Mouse (Mus musculus) 3T3-L1 (cell line): ENCODE measurements at regions not wholly inside any gene's neighbourhood (a gene's known extent, or its start where the extent isn't known, plus 50 kb on each side); places are given as distances from the start of the nearest gene placed in this dataset.

Source experiments
- DNase-seq: peaks from one replicate; pipeline ENCODE4 v3.0.0-alpha.2; 2015; ENCODE audit warnings: low read depth, low spot score

DNA sequence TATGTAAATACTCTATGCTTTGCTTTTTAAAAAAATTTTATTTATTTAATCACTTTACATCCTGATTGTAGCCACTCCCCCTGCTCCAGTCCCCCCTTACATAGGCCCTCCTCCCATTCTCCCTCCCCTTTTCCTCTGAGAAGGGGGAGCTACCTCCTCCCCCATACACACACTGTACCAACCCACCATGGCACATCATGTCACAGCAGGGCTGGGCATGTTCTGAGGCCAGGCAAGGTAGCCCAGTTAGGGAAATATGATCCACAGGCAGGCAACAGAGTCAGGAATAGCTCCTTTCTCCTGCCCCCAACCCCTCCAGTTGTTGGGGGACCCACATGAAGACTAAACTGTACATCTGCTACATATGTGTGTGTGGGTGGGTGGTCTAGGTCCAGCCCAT lies 1130.7 kb upstream of the Gulo start:
- DNase-seq: no peak

DNA sequence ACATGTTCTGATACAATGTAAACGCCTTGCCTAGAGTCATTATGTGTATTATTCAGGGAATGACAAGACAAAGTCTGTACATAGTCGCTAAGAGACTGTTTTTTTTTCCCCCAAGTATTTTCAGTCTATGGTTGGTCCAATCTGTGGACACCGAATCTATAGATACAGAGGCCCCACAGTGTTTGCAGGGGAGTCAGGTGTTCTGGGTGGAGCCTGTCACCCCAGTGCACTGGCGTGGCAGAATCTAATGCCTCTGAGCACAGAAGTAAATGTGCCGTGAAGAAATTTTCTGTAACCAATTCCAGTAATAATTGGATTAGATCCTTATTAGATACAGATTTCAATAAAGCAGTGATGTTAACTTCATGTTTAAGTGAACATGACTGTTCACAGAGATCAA lies 1130.1 kb upstream of the Gulo start:
- no peak for DNase-seq

DNA sequence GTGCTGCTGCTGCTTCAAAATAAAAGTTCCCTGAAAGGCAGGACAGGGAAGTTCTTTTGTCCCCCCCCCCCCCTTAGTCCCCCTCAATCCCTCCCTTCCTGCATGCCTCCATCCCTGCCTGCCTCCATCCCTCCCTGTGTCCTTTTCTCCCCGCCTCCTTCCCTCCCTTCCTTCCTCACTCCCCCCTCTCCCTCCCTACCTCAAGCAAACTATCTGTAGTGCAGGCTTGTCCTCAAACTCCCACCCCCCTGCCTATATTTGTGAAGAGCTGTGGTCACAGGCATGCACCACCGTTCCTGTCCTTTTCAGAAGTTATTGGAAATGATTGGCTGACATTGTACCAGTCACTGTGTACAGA lies 1127.1 kb upstream of the Gulo start:
- no peak for DNase-seq

DNA sequence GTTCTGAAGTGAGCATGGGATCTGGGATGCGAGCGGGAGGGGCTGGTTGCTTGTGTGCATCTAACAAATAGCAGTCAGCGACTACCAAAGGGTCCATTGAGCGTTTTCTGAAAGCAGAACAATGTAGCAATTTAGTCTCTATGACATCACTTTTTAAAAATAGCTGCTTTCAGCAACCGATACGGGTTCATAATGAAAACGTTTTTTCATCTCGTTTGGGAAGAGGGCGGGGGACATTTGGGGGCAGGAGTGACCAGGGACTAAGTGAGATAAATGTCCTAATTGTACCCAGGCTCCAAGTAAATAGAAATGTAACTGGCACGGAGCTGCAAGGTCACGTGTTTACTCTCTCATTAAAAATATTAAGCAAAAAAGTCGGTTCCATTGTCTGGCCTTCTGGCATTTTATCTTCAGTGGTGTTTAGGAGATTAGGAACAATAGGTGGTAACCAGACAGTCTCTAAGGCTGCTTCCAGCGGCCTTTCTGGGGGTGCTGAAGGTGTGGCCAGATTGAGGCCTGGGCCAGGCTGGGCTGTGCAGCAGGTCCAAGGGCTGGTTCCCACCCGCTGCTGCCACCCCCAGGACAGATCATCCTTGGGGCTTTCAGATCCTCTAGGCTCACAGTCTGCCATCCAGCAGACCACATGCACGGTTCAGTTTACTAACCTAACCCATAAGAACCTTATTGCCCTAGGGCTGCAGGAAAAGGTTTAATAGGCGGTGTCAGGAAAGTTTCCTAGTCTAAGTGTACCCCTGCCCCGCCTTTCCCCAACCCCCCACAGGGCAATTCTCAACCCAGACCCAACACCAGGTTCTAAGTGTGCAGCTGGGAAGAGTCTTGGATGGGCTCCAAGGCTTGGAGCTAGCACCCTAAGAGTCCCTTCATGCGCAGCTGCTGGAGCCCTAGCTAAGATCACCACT lies 1126.5 kb upstream of the Gulo start:
- DNase-seq: no peak

DNA sequence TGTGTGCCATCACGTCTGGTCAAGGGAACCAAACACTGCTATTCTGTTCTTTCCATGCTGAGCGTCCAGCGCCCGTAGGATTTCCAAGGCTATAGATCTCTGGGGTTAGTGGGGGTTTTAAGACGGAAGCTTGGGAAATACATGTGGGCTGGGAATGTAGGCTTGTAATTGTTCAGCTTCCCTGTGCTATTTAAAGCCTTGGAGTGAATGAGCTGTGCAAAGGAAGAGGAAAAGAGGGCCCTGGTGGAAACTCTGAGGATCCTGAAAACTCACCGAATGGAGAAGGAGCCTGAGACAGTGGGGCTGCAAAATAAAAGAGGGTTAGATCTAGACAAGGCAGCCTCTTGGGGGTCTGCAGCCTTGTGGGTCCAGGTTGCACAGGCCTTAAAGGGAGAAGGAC lies 1124.2 kb upstream of the Gulo start:
- DNase-seq: no peak

DNA sequence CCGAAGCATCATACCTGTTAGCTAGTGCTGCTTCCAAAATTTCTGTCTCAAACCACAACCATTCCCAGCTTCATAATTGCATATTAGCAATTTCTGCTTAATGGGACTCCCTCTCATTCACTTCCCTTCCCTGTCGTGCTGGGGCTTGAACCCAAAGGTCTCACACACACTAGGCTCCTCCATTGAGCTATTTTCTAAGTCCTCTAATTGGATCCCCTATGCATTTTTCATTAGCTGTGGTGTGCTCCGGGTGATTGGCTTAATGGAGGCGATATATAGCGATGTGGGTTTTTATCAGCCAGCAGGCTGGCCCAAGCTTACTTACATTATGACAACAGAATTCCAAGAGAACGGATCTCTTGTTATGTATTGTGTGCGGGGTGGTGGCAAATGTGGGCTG lies 1118.1 kb upstream of the Gulo start:
- DNase-seq: no peak

DNA sequence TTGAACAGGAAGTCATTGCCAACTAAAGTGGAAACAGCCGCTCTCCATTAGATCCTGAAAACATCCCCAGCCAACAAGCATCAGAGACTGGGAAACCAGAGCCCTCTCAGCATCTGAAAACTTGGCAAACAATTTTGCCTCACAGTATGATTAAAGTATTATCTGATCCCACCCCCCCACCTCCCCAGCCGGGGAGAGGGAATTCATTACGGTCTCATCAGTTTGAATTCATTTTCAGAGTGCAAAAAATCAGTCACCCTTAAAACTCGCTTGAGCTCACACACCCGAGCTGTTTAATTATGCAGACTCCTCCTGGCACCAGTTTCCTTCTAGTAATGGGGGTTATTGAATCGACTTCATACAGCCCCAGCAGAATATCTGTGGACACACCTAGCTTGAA lies 1117.2 kb upstream of the Gulo start:
- no peak for DNase-seq

DNA sequence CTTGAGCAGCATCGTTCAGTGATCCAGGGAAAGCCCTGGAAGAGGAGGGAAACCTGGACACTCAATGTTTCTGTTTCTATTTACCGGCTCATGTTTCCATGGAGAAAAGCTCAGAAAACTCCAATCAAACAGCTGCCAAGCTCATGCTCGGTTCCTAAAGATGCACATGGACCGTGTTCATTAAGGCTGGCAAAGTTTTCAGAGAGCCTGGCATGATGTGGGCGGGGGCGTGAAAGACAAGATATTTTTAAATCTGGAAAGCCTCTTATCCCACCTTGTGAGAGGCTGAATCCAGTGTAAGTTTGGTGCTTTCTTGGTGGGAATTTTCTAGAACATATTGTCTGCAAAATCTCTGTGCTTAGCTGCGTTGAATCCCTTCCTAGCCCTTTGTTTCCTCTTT lies 1114.3 kb upstream of the Gulo start:
- DNase-seq: no peak
